Mouse (Mus musculus) adrenal gland, postnatal 36 days (tissue): Measurements from ENCODE around the gene Tcte1. TPM values are rescaled to one million over a fixed set of nuclear protein-coding genes. Genes with fewer than 3 reads are reported as not detected.
A peak's percentile ranks its signal among the peaks of the same experiment; 100 is the strongest.

Experiments
- DNase-seq, 2 experiments: peaks; one replicate each; pipeline ENCODE4 v3.0.0; 2021; ENCODE audit warnings: mixed read lengths in 1 of 2
- total RNA-seq, 2 experiments: library from RNA; stranded (reverse); gene quantifications; 2 replicates each; pipeline ENCODE4 v1.2.3; 2021

Tcte1 gene
- total RNA-seq, 2 experiments from 2014 or later: not detected

DNA sequence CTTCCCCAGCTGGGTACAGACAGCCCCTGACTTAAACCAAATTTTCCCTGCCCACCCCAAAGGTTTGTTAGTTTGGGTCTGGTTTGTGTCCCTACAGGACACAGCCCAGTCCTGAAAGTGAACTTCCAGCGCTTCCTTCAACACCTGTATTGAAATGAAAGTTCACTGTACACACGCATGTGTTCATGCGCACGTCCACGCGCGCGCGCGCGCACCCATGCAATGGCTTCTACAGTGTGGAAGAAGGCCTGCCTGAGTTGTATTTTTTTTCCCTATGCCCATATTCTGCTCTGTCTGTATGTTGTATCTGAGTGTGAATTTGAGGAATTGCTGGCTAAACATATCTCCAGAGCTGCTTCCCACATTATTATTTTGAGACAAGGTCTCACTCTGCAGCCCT lies 41.9 kb downstream of the Tcte1 start:
- DNase-seq: no peak

GRCm38 (mm10) chr17:45566031-45566359 lies 42.8 kb downstream of the Tcte1 start:
- DNase-seq: no peak

DNA sequence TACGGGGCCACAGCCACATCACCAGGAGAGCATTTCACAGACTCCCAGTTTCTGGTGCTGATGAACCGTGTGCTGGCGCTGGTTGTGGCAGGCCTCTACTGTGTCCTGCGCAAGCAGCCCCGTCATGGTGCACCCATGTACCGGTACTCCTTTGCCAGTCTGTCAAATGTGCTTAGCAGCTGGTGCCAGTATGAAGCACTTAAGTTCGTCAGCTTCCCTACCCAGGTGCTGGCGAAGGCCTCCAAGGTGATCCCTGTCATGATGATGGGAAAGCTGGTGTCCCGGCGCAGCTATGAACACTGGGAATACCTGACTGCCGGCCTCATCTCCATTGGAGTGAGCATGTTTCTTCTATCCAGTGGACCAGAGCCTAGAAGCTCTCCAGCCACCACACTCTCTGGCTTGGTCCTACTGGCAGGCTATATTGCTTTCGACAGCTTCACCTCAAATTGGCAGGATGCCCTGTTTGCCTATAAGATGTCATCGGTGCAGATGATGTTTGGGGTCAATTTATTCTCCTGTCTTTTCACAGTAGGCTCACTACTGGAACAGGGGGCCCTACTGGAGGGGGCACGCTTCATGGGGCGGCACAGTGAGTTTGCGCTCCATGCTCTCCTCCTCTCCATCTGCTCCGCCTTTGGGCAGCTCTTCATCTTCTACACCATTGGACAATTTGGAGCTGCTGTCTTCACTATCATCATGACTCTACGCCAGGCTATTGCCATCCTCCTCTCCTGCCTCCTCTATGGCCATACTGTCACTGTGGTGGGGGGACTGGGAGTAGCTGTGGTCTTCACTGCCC lies 43.3 kb downstream of the Tcte1 start:
- no peak for DNase-seq

- DNase-seq: no peak
These were observed 43.9 kb downstream of the Tcte1 start for GRCm38 (mm10) chr17:45567162-45567601.

DNA sequence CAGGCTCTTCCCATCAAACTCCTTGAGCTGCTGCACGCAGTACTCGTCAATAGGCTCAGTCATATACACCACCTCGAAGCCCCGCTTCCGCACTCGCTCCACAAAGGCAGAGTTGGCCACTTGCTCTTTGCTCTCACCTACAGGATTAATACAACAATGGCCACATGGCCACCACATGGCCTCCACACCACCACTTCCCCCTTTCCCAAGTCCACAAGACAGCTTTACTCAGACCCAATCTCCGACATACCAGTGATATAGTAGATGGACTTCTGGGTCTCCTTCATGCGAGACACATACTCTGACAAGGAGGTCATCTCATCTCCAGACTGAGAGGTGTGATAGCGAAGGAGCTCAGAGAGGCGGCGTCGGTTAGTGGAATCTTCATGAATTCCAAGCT lies 45.8 kb downstream of the Tcte1 start:
- DNase-seq: no peak

DNA sequence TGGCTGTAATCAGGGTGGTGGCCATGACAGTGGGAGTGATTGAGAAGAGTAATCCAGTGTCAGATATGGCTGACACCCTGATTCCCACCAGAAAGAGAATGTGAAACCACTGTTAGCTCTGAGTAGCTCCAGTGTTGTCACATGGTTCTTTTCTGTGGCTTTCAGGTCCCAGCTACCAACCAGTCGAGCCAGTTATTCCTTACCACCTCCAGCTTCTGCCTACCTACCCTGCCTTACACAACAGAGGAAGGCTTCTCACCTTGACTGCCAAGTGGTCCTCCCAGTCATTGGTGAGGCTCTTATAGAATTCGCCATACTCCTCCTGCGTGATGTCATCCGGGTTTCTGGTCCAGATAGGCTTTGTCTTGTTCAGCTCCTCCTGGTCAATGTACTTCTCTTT lies 46.8 kb downstream of the Tcte1 start:
- no peak for DNase-seq

GRCm38 (mm10) chr17:45572103-45573086 lies 49.2 kb downstream of the Tcte1 start:
- DNase-seq: peak; percentile 83 to 88

GRCm38 (mm10) chr17:45573087-45573779 lies 50.0 kb downstream of the Tcte1 start, which contains the start of gene Hsp90ab1:
Hsp90ab1 (minus strand) TSS chr17:45573271.
- DNase-seq: peak; percentile 99

DNA sequence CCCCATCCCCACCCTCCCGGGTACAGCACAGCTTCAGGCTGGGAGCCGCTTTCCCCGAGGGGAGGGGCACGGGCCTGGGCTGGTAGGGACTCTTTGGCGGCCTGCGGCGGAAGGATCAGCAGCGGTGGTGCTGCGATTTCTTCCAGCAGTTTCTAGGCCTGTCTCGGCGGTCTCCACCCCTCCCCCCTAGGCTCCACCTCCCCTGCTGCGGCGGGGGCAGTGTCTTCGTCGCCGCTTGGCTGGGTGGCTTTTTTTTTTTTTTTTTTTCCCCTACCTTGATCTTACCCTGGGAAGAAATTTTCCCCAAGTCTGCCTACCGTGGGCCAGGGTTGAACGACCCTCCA lies 50.5 kb downstream of the Tcte1 start:
- DNase-seq: peak; percentile 97 to 99

DNA sequence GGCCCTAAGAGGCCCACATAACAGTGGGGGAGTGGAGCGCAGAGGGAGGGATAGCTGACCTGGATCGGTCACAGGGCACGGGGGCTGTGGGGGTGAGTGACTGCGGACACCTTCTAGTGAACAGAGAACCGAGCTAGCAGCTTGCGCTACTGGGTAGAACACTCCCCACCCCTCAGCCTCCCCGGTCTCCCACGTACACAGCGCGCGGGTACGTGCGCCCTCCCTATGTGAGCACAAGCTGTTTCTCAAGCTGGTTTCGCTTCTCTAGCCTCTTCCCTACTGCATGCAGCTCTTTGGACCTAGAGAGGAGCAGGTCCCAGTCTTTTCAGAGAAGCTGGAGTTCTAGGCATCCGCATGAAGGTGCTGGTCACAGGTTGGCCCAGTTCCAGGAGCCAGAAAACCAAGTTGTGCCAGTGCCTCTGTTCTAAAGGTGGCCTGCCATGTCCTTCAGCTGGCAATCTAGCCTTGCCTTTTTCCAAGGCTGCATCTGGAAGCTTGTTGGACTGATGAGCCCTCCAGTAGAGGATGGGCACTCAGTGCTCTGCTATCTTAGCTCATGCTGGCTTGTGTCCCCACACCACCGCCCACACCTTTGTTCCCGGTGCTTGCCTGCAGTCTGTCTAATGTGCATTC lies 51.0 kb downstream of the Tcte1 start:
- peak; percentile 84 to 86 for DNase-seq

GRCm38 (mm10) chr17:45575123-45575897 lies 52.1 kb downstream of the Tcte1 start:
- DNase-seq: no peak

DNA sequence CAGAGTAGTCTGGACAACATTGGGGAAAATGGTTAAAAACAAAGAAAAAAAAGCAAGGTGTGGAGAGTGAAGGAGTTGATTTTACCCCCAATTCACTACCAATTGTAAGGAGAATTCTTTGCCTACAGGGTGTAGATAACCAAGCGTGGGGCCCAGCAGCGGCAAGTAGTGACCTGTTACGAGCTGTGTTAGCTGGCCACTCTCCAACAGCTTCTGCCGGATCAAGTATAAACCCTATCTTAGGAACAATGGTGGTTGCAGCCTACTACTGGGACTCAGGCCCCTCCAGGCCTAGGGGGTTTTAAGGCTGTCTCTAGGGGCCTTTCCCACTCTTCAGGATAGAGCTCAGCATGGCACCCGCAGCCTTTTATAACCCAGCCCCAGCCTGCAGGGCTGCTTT lies 55.0 kb downstream of the Tcte1 start:
- DNase-seq: no peak

GRCm38 (mm10) chr17:45578843-45579242 lies 55.6 kb downstream of the Tcte1 start:
- DNase-seq: peak in 1 of 2 experiments; percentile 51

DNA sequence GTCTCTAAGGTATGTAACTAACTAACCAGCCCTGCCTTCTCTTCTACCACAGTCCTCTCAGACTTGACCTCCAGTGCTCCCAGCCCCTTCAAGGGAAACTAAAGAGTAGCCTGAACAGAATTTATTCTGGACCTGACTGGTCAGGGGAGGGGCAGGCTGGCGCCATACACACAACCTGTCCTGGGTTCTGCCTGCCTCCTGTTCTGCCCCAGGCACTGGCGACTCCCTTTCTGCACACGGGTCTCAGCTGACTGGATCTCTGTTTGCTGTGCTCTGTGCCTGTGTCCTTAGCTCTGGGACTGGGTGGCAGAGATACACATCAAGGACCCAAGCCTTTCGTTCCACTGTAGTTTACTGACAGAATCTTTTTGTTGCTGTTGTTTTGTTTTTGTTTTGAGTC lies 56.3 kb downstream of the Tcte1 start:
- no peak for DNase-seq

DNA sequence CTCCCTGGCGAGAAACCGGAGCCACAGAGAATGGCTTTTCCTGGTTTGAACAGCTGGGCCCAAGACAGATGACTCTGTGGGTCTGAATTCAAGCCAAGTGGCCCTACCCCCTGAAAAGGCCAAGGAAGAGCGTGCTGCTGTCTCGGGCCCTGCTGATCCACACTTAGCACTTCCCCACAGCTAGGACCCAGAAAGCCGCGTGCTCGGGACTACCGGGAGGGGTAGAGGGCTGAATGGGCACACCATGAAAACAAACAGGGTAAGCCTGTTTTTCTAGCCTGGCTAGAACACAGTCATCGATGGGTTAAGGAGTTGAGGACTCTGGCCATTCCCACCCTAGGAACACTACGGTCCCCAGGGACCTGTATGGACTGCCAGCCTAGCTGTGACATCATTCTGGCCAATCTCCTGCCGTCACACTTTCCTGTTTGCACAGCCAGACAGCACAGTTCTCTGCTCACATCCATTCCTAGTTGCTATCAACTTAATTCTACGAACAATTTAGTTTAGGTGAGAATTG lies 57.8 kb downstream of the Tcte1 start:
- peak; percentile 62 for DNase-seq

DNA sequence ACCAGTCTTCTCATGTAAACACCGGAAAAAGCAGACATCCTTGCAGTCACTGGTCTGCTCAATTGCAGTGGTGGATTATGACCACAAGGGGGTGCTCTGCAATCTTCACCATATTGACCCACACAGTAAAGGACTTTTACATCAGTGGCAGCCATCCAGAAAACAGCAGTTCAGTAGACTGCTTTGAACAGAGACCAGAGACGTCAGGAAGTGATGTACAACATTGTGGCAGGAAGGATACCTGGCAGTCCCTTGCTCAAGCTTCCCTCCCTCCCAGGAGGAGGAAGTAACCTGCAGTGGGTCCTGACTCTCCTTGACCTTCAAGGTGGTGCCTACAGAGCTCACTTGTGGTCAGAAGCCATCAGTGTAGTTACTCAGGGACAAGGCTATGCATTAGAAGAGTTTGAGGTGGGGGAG lies 58.3 kb downstream of the Tcte1 start:
- DNase-seq: peak; percentile 68 to 78

DNA sequence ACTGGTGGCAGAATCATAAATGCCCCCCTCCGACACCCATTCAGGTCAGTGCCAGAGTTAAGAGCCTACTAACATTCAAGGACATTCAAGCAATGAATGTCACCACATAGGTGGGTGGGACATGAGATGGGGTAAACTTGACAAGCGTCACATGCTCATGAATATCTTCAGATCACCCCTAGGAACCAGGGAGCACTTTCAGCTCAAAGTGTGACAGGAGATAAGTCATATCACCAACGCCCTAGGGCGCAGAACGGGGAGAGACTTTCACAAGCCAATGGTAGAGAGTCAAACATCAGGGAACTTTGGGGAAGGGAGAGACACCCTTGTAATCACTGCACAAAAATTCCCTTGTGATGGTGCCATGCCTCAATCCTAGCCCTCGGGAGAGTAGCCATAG lies 59.0 kb downstream of the Tcte1 start:
- DNase-seq: no peak

GRCm38 (mm10) chr17:45582715-45583355 lies 59.6 kb downstream of the Tcte1 start:
- DNase-seq: no peak

GRCm38 (mm10) chr17:45584096-45584896 lies 61.1 kb downstream of the Tcte1 start:
- peak; percentile 83 to 92 for DNase-seq
